Mouse (Mus musculus) stomach, embryonic 14.5 days (tissue): ENCODE measurements around the gene Gjd3. TPM values are rescaled to one million over a fixed set of nuclear protein-coding genes. Genes with fewer than 3 reads are reported as not detected.

ENCODE experiments used
- ATAC-seq: fragments of 200-750 bp; cut with Nextera tagmentation; 2 replicates; pipeline ENCODE4 v1.8.0; 2017; ENCODE audit warnings: low read depth, moderate TSS enrichment; ENCODE audit not compliant: insufficient number of reproducible peaks, insufficient read depth, low FRiP score
- H3K27ac ChIP-seq: fragments of 300-500 bp; sonication (generic); 2 replicates; pipeline ENCODE4 v1.5.1; 2014; ENCODE audit warnings: mild to moderate bottlenecking, low read length, moderate library complexity, mixed read lengths
- H3K27me3 ChIP-seq: fragments of 300-500 bp; sonication (generic); 2 replicates; pipeline ENCODE4 v1.6.1; 2014; ENCODE audit warnings: low read length, control low read depth, mixed read lengths; ENCODE audit not compliant: control insufficient read depth, insufficient read depth
- H3K36me3 ChIP-seq: fragments of 300-500 bp; sonication (generic); 2 replicates; pipeline ENCODE4 v1.6.1; 2014; ENCODE audit warnings: mild to moderate bottlenecking, control low read depth, low read length, moderate library complexity, mixed read lengths; ENCODE audit not compliant: control insufficient read depth, insufficient read depth
- H3K4me1 ChIP-seq: fragments of 300-500 bp; sonication (generic); 2 replicates; pipeline ENCODE4 v1.6.1; 2014; ENCODE audit warnings: low read length, control low read depth, mixed read lengths; ENCODE audit not compliant: control insufficient read depth, insufficient read depth
- H3K4me2 ChIP-seq: fragments of 300-500 bp; sonication (generic); replicated peaks from 2 replicates; pipeline ENCODE4 v1.6.1; 2014; ENCODE audit warnings: low read depth, low read length, control low read depth
- H3K4me3 ChIP-seq: fragments of 300-500 bp; sonication (generic); 2 replicates; pipeline ENCODE4 v1.5.1; 2014; ENCODE audit warnings: low read depth, low read length, control low read depth
- H3K9ac ChIP-seq: fragments of 300-500 bp; sonication (generic); replicated peaks from 2 replicates; pipeline ENCODE4 v1.6.1; 2014; ENCODE audit warnings: low read depth, mild to moderate bottlenecking, control low read depth, low read length, moderate library complexity, mixed read lengths
- H3K9me3 ChIP-seq: fragments of 300-500 bp; sonication (generic); 2 replicates; pipeline ENCODE4 v1.6.1; 2016; ENCODE audit warnings: low read depth, low read length, control low read depth; ENCODE audit not compliant: control insufficient read depth
- WGBS: fragments of 180-500 bp; shearing (Covaris S2); extraction: QIAGEN DNeasy Blood & Tissue Kit; methylation state at CpG from one replicate; pipeline ENCODE4 v1.1.7; 2014; 5-methylcytosine and 5-hydroxymethylcytosine counted together
- polyA plus RNA-seq: library from polyadenylated mRNA; unstranded; fragments of >200 nt; fragmentation: Nextera tagmentation; extraction: Ambion mirVana; gene quantifications from 2 replicates; pipeline ENCODE4 v1.2.1, GENCODE M21; 2014

The Gjd3 gene
- polyA plus RNA-seq, 1 experiment from 2014 or later = not detected

- peak overlapping the region; percentile 25; the same call in 1 of the 2 replicates for H3K4me2 ChIP-seq
Observed at GRCm38 (mm10) chr11:98968716-98969495, 13.9 kb downstream of the Gjd3 start.

GRCm38 (mm10) chr11:98968079-98968478, 14.7 kb downstream of the Gjd3 start:
- H3K4me3 ChIP-seq = no peak overlapping the region
- no peaks in the 10 kb centered on the region for H3K9me3 ChIP-seq
- 28% methylated on average over 16 of the region's 16 CpGs for WGBS
- H3K27me3 ChIP-seq = no peaks in the 10 kb centered on the region
- peak overlapping the region; percentile 74 for H3K27ac ChIP-seq
- H3K4me2 ChIP-seq = peak overlapping the region; percentile 25; the same call in 1 of the 2 replicates
- H3K9ac ChIP-seq = no peak overlapping the region; the same call in 1 of the 2 replicates
- peaks cover 82% of the 10 kb centered on the region for H3K4me1 ChIP-seq
- H3K36me3 ChIP-seq = peaks cover 54% of the 10 kb centered on the region
- ATAC-seq = no peak

More at GRCm38 (mm10) chr11:98968716-98969495, 13.9 kb downstream of the Gjd3 start:
- Histone ChIP-seq H3K27ac (peak overlapping the region; percentile 74), H3K27me3 (no peaks in the 10 kb centered on the region), H3K9me3 (no peaks in the 10 kb centered on the region), H3K9ac (no peak overlapping the region; the same call in 1 of the 2 replicates), H3K36me3 (peaks cover 62% of the 10 kb centered on the region), H3K4me3 (no peak overlapping the region), H3K4me1 (peaks cover 78% of the 10 kb centered on the region)
- ATAC-seq = no peak
- 6% methylated on average over 20 of the region's 20 CpGs for WGBS

- 25% methylated on average over 9 of the region's 9 CpGs for WGBS
- H3K36me3 ChIP-seq = peaks cover 39% of the 10 kb centered on the region
Observed at GRCm38 (mm10) chr11:98966499-98967141, 16.2 kb downstream of the Gjd3 start.

DNA sequence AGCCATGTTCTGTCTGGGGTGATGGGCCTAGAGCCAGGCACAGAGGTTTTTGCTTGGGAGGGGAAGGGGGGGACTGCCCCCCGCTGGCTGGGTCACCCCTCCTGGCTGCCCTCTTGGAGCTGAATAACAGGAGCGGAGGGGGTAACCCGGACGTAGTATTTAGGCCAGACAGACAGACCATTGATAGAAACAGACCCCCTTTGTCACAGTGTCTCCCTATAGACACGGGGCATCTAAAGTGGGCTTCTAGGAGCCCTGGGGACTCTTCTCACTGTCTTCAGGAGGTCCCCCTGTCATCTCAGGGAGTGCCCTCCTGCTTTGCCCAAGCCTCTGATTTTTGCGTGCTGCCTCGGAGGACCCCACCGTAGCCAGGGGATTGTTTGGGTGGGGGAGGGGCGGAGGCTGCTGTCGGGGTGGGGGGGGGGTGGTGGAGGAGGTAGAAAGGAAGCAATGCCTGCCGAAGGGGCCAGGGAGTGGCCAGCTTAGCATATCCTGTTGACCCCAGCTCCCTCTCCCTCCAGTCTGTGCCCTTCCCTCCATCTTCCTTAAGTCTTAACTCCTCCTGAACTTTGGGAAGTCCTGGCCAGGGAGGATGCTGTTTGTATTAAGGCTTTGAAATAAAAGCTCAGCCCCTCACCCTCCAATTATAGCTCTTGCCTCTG, 17.3 kb downstream of the Gjd3 start:
- peaks cover 28% of the 10 kb centered on the region for H3K36me3 ChIP-seq
- no peaks in the 10 kb centered on the region for H3K9me3 ChIP-seq
- peak overlapping the region; percentile 78 for H3K4me3 ChIP-seq
- peak overlapping the region; percentile 96 for H3K27ac ChIP-seq
- 10% methylated on average over 11 of the region's 11 CpGs for WGBS
- peaks cover 86% of the 10 kb centered on the region for H3K4me1 ChIP-seq
- H3K27me3 ChIP-seq = no peaks in the 10 kb centered on the region
- no peak for ATAC-seq
- peak overlapping the region; percentile 99 for H3K4me2 ChIP-seq
- peak overlapping the region; percentile 33 for H3K9ac ChIP-seq

More at GRCm38 (mm10) chr11:98966499-98967141, 16.2 kb downstream of the Gjd3 start:
- H3K4me1 ChIP-seq = peaks cover 94% of the 10 kb centered on the region
- H3K4me2 ChIP-seq = peak overlapping the region; percentile 99; the same call in 1 of the 2 replicates
- H3K9me3 ChIP-seq = no peaks in the 10 kb centered on the region
- peak overlapping the region; percentile 96; the same call in 1 of the 2 replicates for H3K27ac ChIP-seq
- no peak overlapping the region for H3K9ac ChIP-seq
- no peaks in the 10 kb centered on the region for H3K27me3 ChIP-seq
- H3K4me3 ChIP-seq = no peak overlapping the region
- ATAC-seq = no peak

DNA sequence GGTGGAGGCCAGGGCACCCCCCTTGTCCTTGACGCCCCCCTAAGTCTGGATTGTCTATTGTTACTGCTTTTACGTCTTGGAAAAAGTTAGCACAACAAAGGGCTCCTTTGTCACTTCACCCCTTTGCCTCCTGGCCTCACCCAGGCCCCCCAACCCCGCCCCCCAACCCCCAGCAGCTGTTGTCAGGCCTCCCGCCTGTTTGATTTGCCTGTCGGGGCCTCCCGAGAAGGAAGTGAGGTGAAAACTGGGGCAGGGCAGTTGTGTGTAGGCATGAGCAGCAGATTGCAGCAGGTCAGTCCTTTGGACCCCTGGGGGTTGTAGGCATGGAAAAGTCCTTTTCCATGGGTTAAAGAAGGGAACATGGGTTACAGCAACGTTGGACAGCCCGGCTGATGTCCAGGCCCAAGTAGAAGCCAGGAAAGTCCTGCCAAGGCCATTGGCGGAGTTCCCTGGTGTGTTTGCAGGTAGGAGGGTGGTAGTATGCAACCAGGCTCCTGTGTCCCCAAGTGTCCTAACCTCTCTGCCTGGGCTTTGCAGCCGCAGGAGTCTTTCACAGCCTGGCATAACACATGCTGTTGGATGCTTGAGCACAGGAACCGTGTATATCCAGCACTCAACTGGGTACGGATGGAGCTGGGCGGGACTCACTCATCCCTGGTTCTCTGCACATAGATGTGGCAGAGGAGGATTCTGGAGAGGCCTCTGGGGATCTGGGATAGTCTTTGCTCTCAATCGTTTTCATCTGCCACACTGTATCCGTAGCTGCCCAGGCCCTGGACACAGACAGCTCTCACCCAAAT, 18.0 kb downstream of the Gjd3 start:
- H3K9me3 ChIP-seq = no peaks in the 10 kb centered on the region
- H3K4me1 ChIP-seq = peaks cover 82% of the 10 kb centered on the region
- H3K4me3 ChIP-seq = peak overlapping the region; percentile 78
- WGBS = 17% methylated on average over 15 of the region's 15 CpGs
- H3K27ac ChIP-seq = peak overlapping the region; percentile 96
- H3K4me2 ChIP-seq = peak overlapping the region; percentile 99
- H3K9ac ChIP-seq = peak overlapping the region; percentile 33
- no peaks in the 10 kb centered on the region for H3K27me3 ChIP-seq
- ATAC-seq = no peak
- H3K36me3 ChIP-seq = peaks cover 21% of the 10 kb centered on the region

GRCm38 (mm10) chr11:98964201-98964615, 18.6 kb downstream of the Gjd3 start:
- Histone ChIP-seq H3K4me2 (peak overlapping the region; percentile 99), H3K4me1 (peaks cover 80% of the 10 kb centered on the region), H3K36me3 (peaks cover 19% of the 10 kb centered on the region), H3K27ac (peak overlapping the region; percentile 96), H3K9me3 (no peaks in the 10 kb centered on the region), H3K4me3 (peak overlapping the region; percentile 78), H3K9ac (peak overlapping the region; percentile 28; the same call in 1 of the 2 replicates), H3K27me3 (no peaks in the 10 kb centered on the region)
- 6% methylated on average over 6 of the region's 6 CpGs for WGBS
- no peak for ATAC-seq

DNA sequence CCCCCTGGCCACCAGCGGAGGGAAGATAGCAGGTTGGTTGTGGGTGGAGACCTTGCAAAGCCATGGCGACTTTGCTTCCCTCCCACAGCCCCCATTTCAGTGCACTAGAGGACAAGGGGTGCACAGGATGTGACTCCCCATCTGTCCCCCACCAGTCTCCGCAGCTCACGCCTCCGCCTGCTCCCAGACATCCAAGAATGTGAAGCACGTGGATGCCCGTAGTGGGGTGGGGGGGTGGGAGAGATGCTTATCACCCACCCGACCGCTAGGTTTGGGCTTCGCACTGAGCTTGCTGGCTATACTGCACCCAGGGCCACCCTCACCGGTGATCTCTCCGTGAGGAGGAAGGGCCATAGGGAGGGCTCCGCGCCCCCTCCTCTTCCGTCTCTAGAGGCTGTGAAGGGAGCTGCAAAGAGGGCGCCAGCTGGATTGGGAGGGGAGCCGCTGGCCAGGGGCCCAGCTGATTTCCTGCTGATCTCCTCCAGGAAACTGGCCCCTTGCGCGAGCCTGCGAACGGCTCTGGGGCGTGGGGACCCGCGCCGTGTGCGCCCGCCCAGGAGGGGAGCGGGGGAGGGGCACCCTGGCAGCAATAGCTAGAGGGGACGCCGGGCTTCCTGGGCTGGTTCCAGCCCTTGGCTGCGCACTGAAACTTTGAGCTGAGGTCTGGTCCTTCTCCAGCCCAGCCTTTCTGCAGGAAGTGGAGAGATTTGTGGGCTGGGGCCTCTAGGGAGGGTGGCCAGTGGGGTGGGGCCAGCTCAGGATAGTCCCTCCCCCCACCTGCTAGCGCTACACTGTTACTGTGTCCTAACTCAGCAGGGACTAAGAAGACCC, 19.4 kb downstream of the Gjd3 start:
- Histone ChIP-seq H3K27me3 (no peaks in the 10 kb centered on the region), H3K4me3 (peak overlapping the region; percentile 78), H3K4me2 (peak overlapping the region; percentile 99), H3K27ac (peak overlapping the region; percentile 96), H3K9ac (peak overlapping the region; percentile 71), H3K9me3 (no peaks in the 10 kb centered on the region), H3K36me3 (peaks cover 19% of the 10 kb centered on the region), H3K4me1 (peaks cover 77% of the 10 kb centered on the region)
- peak; percentile 82 for ATAC-seq
- under 1% methylated on average over 32 of the region's 32 CpGs for WGBS
